Mouse (Mus musculus) liver, embryonic 15.5 days (tissue): ENCODE results near the gene Milr1. TPM values are rescaled to one million over a fixed set of nuclear protein-coding genes. Genes with fewer than 3 reads are reported as not detected.
A peak's percentile ranks its signal among the peaks of the same experiment; 100 is the strongest.
"Not testable (repeated sequence)": the region's sequence is repeated elsewhere in the genome, so short reads cannot be mapped to it uniquely, and the experiment has no call there.

ENCODE experiments used
- ATAC-seq: fragments of 200-750 bp; cut with Nextera tagmentation; 2 replicates; pipeline ENCODE4 v1.8.0; 2017; ENCODE audit warnings: moderate number of reproducible peaks, mild to moderate bottlenecking, moderate library complexity; ENCODE audit not compliant: insufficient read depth
- H3K27ac ChIP-seq: fragments of 300-500 bp; sonication (generic); replicated peaks from 2 replicates; pipeline ENCODE4 v1.5.1; 2015; ENCODE audit warnings: mild to moderate bottlenecking, inconsistent platforms
- H3K27me3 ChIP-seq: fragments of 300-500 bp; sonication (generic); 2 replicates; pipeline ENCODE4 v1.6.1; 2015; ENCODE audit warnings: mild to moderate bottlenecking, inconsistent platforms
- H3K36me3 ChIP-seq: fragments of 300-500 bp; sonication (generic); replicated peaks from 2 replicates; pipeline ENCODE4 v1.6.1; 2015; ENCODE audit warnings: moderate library complexity, mild to moderate bottlenecking, inconsistent platforms
- H3K4me1 ChIP-seq: fragments of 300-500 bp; sonication (generic); replicated peaks from 2 replicates; pipeline ENCODE4 v1.6.1; 2015; ENCODE audit warnings: inconsistent platforms
- H3K4me2 ChIP-seq: fragments of 300-500 bp; sonication (generic); 2 replicates; pipeline ENCODE4 v1.6.1; 2015; ENCODE audit warnings: moderate library complexity, mild to moderate bottlenecking, inconsistent platforms
- H3K4me3 ChIP-seq: fragments of 300-500 bp; sonication (generic); replicated peaks from 2 replicates; pipeline ENCODE4 v1.5.1; 2015; ENCODE audit warnings: mild to moderate bottlenecking, inconsistent platforms
- H3K9ac ChIP-seq: fragments of 300-500 bp; sonication (generic); 2 replicates; pipeline ENCODE4 v1.6.1; 2015; ENCODE audit warnings: moderate library complexity, mild to moderate bottlenecking, inconsistent platforms
- H3K9me3 ChIP-seq: fragments of 300-500 bp; sonication (generic); replicated peaks from 2 replicates; pipeline ENCODE4 v1.6.1; 2016; ENCODE audit warnings: inconsistent platforms
- WGBS: fragments of 180-500 bp; shearing (Covaris S2); methylation state at CpG from one replicate; pipeline ENCODE4 v1.1.7; 2015; ENCODE audit warnings: mixed read lengths; ENCODE audit not compliant: insufficient replicate concordance; 5-methylcytosine and 5-hydroxymethylcytosine counted together
- polyA plus RNA-seq: library from polyadenylated mRNA; unstranded; fragments of >200 nt; fragmentation: Nextera tagmentation; extraction: Ambion mirVana; gene quantifications from 2 replicates; pipeline ENCODE4 v1.2.1, GENCODE M21; 2015

Milr1 gene
- polyA plus RNA-seq, 1 experiment from 2014 or later = 3.2 TPM

- Histone ChIP-seq H3K27me3 (no peaks in the 10 kb centered on the region), H3K36me3 (no peaks in the 10 kb centered on the region), H3K4me3 (no peak overlapping the region), H3K9me3 (no peaks in the 10 kb centered on the region), H3K4me1 (no peaks in the 10 kb centered on the region), H3K27ac (no peak overlapping the region), H3K9ac (no peak overlapping the region), H3K4me2 (no peak overlapping the region)
- ATAC-seq = no peak
- 64% methylated on average over 3 of the region's 3 CpGs for WGBS
Measured at GRCm38 (mm10) chr11:106736614-106737013, 14.4 kb upstream of the Milr1 start.

GRCm38 (mm10) chr11:106737178-106737621 is 13.8 kb upstream of the Milr1 start:
- H3K4me2 ChIP-seq = no peak overlapping the region
- no peaks in the 10 kb centered on the region for H3K36me3 ChIP-seq
- no peak overlapping the region for H3K9ac ChIP-seq
- no peak for ATAC-seq
- WGBS = 49% methylated on average over 12 of the region's 12 CpGs
- H3K27me3 ChIP-seq = no peaks in the 10 kb centered on the region
- H3K4me1 ChIP-seq = no peaks in the 10 kb centered on the region
- no peaks in the 10 kb centered on the region for H3K9me3 ChIP-seq
- H3K27ac ChIP-seq = no peak overlapping the region
- no peak overlapping the region for H3K4me3 ChIP-seq

GRCm38 (mm10) chr11:106739116-106739515 is 11.9 kb upstream of the Milr1 start:
- H3K9me3 ChIP-seq = no peaks in the 10 kb centered on the region
- H3K4me2 ChIP-seq = no peak overlapping the region
- no peak for ATAC-seq
- no peak overlapping the region for H3K9ac ChIP-seq
- no peaks in the 10 kb centered on the region for H3K4me1 ChIP-seq
- no peaks in the 10 kb centered on the region for H3K36me3 ChIP-seq
- 82% methylated on average over 2 of the region's 2 CpGs for WGBS
- H3K27ac ChIP-seq = no peak overlapping the region
- H3K4me3 ChIP-seq = no peak overlapping the region
- H3K27me3 ChIP-seq = no peaks in the 10 kb centered on the region

- H3K27ac ChIP-seq, H3K36me3 ChIP-seq, ATAC-seq, H3K4me2 ChIP-seq, H3K4me1 ChIP-seq, H3K9ac ChIP-seq, H3K9me3 ChIP-seq, H3K4me3 ChIP-seq, H3K27me3 ChIP-seq: not testable (repeated sequence)
- 78% methylated on average over 8 of the region's 8 CpGs for WGBS
Measured at GRCm38 (mm10) chr11:106740724-106741123, 10.3 kb upstream of the Milr1 start.

GRCm38 (mm10) chr11:106741232-106741631 is 9.8 kb upstream of the Milr1 start:
- WGBS = 59% methylated on average over 6 of the region's 6 CpGs
- Histone ChIP-seq H3K4me1 (no peaks in the 10 kb centered on the region), H3K27ac (no peak overlapping the region), H3K9me3 (no peaks in the 10 kb centered on the region), H3K9ac (no peak overlapping the region), H3K27me3 (no peaks in the 10 kb centered on the region), H3K36me3 (no peaks in the 10 kb centered on the region), H3K4me2 (no peak overlapping the region), H3K4me3 (no peak overlapping the region)
- no peak for ATAC-seq

GRCm38 (mm10) chr11:106741826-106742225 is 9.2 kb upstream of the Milr1 start:
- Histone ChIP-seq H3K4me2 (no peak overlapping the region), H3K4me1 (no peaks in the 10 kb centered on the region), H3K4me3 (no peak overlapping the region), H3K9me3 (no peaks in the 10 kb centered on the region), H3K36me3 (no peaks in the 10 kb centered on the region), H3K27me3 (no peaks in the 10 kb centered on the region), H3K9ac (no peak overlapping the region), H3K27ac (no peak overlapping the region)
- 67% methylated on average over 3 of the region's 3 CpGs for WGBS
- no peak for ATAC-seq

- Histone ChIP-seq H3K4me1 (no peaks in the 10 kb centered on the region), H3K9ac (no peak overlapping the region), H3K27ac (no peak overlapping the region), H3K9me3 (no peaks in the 10 kb centered on the region), H3K4me2 (no peak overlapping the region), H3K27me3 (no peaks in the 10 kb centered on the region), H3K36me3 (no peaks in the 10 kb centered on the region), H3K4me3 (no peak overlapping the region)
- 31% methylated on average over 6 of the region's 6 CpGs for WGBS
- ATAC-seq = no peak
Measured at GRCm38 (mm10) chr11:106742388-106742841, 8.6 kb upstream of the Milr1 start.

- Histone ChIP-seq H3K36me3 (no peaks in the 10 kb centered on the region), H3K9ac (no peak overlapping the region), H3K9me3 (no peaks in the 10 kb centered on the region), H3K4me1 (no peaks in the 10 kb centered on the region), H3K4me2 (no peak overlapping the region), H3K4me3 (no peak overlapping the region), H3K27ac (no peak overlapping the region), H3K27me3 (no peaks in the 10 kb centered on the region)
- WGBS = 75% methylated on average over 5 of the region's 5 CpGs
- ATAC-seq = no peak
Measured at GRCm38 (mm10) chr11:106744949-106745348, 6.1 kb upstream of the Milr1 start.

- 70% methylated on average over 7 of the region's 7 CpGs for WGBS
Measured at GRCm38 (mm10) chr11:106749557-106750120, 1.4 kb upstream of the Milr1 start.

GRCm38 (mm10) chr11:106750121-106750751 is 790 bp upstream of the Milr1 start, which contains the start of gene Pecam1:
TSS of gene Pecam1 (minus strand) at chr11:106750628.
- Histone ChIP-seq H3K4me1 (peaks cover 12% of the 10 kb centered on the region; the same call in 1 of the 2 replicates), H3K4me3 (peak within 1 kb of the TSS; percentile 24), H3K9me3 (no peaks in the 10 kb centered on the region), H3K36me3 (no peaks in the 10 kb centered on the region), H3K9ac (no peak within 1 kb of the TSS), H3K27ac (no peak within 1 kb of the TSS; the same call in 1 of the 2 replicates), H3K4me2 (0 out of 2 replicates have a peak within 1 kb of the TSS, but pooled peaks have one; percentile 25), H3K27me3 (peaks cover 11% of the 10 kb centered on the region)
- WGBS = 46% methylated on average over 13 of the region's 13 CpGs
- no peak for ATAC-seq

More at GRCm38 (mm10) chr11:106749557-106750120, 1.4 kb upstream of the Milr1 start:
- not testable (repeated sequence) for H3K9me3 ChIP-seq, H3K36me3 ChIP-seq, H3K4me3 ChIP-seq, ATAC-seq, H3K4me2 ChIP-seq, H3K9ac ChIP-seq, H3K27ac ChIP-seq
- H3K4me1 ChIP-seq = peaks cover 12% of the 10 kb centered on the region; the same call in 1 of the 2 replicates
- H3K27me3 ChIP-seq = peaks cover 11% of the 10 kb centered on the region

GRCm38 (mm10) chr11:106752103-106752502 is 1.1 kb downstream of the Milr1 start:
- Histone ChIP-seq H3K27me3 (peaks cover 11% of the 10 kb centered on the region), H3K36me3 (no peaks in the 10 kb centered on the region), H3K4me2 (peak overlapping the region; percentile 32), H3K9me3 (no peaks in the 10 kb centered on the region), H3K27ac (peak overlapping the region; percentile 57), H3K4me3 (peak overlapping the region; percentile 24), H3K4me1 (peaks cover 12% of the 10 kb centered on the region; the same call in 1 of the 2 replicates), H3K9ac (no peak overlapping the region)
- WGBS = 17% methylated on average over 7 of the region's 7 CpGs
- ATAC-seq = no peak
